In the genomic region with DNA sequence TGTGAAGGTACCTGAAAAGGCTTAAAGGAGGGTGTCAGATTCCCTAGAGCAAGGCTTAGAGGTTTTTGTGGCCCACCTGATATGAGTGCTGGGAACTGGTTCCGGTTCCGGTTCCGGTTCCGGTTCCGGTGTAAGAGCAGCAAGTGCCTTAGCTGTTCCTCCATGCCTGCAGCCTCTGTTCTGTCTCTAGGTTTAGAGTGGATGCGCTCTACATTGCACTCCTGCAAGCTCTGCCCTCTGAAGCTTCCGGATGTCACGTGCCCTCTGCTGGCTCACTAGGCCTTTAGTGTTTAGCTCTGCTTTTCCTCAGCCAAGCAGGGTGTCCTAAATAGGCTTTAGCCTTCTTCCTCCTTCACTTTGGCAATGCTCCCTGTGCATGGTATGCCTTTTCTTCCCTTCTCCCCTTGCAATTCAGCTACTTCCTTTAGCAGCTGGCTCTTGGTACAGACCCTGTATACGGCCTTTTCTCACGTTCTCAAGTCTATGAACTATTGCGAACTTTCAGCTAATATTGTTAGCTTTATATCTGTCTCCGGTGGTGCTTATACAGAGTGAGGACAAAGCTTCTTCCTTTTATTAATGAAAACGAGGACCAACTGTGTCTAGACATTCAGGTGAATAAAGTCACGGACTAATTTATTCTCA, we compare ENCODE assay signal across 8 mouse cellular contexts. TPM values are rescaled to one million over a fixed set of nuclear protein-coding genes. Genes with fewer than 3 reads are reported as not detected.
DNase-seq lines count a peak whose midpoint lies in the region; ATAC-seq and TF ChIP-seq lines count a peak whose summit lies in the region.

No protein-coding gene starts in this region.

- intact Hi-C loops in heart, adult 2 months (cut with DNase I), result loop anchor here (5.0 kb wide), 2 partner anchors 107 to 157 kb away; a partner anchor contains a TSS

- H3K36me3 ChIP-seq in embryonic facial prominence, embryonic 12.5 days, result peaks cover 6% of the 10 kb centered on the region; the same call in 1 of the 2 replicates
- no peaks in the 10 kb centered on the region for H3K36me3 ChIP-seq in heart, adult 2 months (ENCODE audit: control insufficient read depth, insufficient read depth, low read length)
- H3K36me3 ChIP-seq in kidney, adult 2 months (ENCODE audit: control insufficient read depth, insufficient read depth, low read length), result no peaks in the 10 kb centered on the region
- H3K36me3 ChIP-seq in limb, embryonic 13.5 days, result peaks cover 9% of the 10 kb centered on the region; the same call in 1 of the 2 replicates
- no peaks in the 10 kb centered on the region for H3K36me3 ChIP-seq in midbrain, embryonic 14.5 days (ENCODE audit: control insufficient read depth, insufficient read depth, low read length)

- H3K27me3 ChIP-seq in embryonic facial prominence, embryonic 12.5 days, result no peaks in the 10 kb centered on the region
- H3K27me3 ChIP-seq in heart, adult 2 months (ENCODE audit: control insufficient read depth, insufficient read depth, low read length), result peaks cover 4% of the 10 kb centered on the region
- H3K27me3 ChIP-seq in kidney, adult 2 months (replicated peaks; ENCODE audit: control insufficient read depth, insufficient read depth, low read length), result no peaks in the 10 kb centered on the region
- H3K27me3 ChIP-seq in limb, embryonic 13.5 days, result no peaks in the 10 kb centered on the region
- no peaks in the 10 kb centered on the region for H3K27me3 ChIP-seq in midbrain, embryonic 14.5 days (ENCODE audit: control insufficient read depth, insufficient read depth, low read length)

- no peak for TF ChIP-seq CTCF in heart, adult 2 months (IDR thresholded peaks at IDR 0.05)
- no peak for TF ChIP-seq CTCF in kidney, adult 2 months (conservative IDR thresholded peaks at IDR 0.05; ENCODE audit: insufficient read depth, insufficient read length, low read depth, low read length)

- H3K27ac ChIP-seq in embryonic facial prominence, embryonic 12.5 days, result peak overlapping the region; percentile 92
- peak overlapping the region; percentile 85 for H3K27ac ChIP-seq in heart, adult 2 months
- H3K27ac ChIP-seq in kidney, adult 2 months (ENCODE audit: insufficient read depth, low read depth, low read length), result peak overlapping the region; percentile 91
- H3K27ac ChIP-seq in limb, embryonic 13.5 days, result peak overlapping the region; percentile 78; the same call in 1 of the 2 replicates
- H3K27ac ChIP-seq in midbrain, embryonic 14.5 days (replicated peaks; ENCODE audit: low read depth, low read length), result peak overlapping the region; percentile 66

- peak; percentile 56; the same call in 1 of the 2 replicates for TF ChIP-seq POLR2A in heart, adult 2 months (IDR thresholded peaks at IDR 0.05; ENCODE audit: insufficient read depth, low read depth, low read length)
- no peak for TF ChIP-seq POLR2A in kidney, adult 2 months (IDR thresholded peaks at IDR 0.05; ENCODE audit: low read depth, low read length)

- no peaks in the 10 kb centered on the region for H3K9me3 ChIP-seq in embryonic facial prominence, embryonic 12.5 days
- H3K9me3 ChIP-seq in limb, embryonic 13.5 days, result no peaks in the 10 kb centered on the region
- no peaks in the 10 kb centered on the region for H3K9me3 ChIP-seq in midbrain, embryonic 14.5 days (ENCODE audit: control insufficient read depth, low read length)

- peak overlapping the region; percentile 95 for H3K4me3 ChIP-seq in embryonic facial prominence, embryonic 12.5 days
- H3K4me3 ChIP-seq in heart, adult 2 months, result peak overlapping the region; percentile 56
- peak overlapping the region; percentile 24; the same call in 1 of the 2 replicates for H3K4me3 ChIP-seq in kidney, adult 2 months (ENCODE audit: insufficient read depth, low read depth, low read length)
- peak overlapping the region; percentile 91 for H3K4me3 ChIP-seq in limb, embryonic 13.5 days
- peak overlapping the region; percentile 34 for H3K4me3 ChIP-seq in midbrain, embryonic 14.5 days (replicated peaks; ENCODE audit: low read depth, low read length)

- no peak overlapping the region for H3K9ac ChIP-seq in embryonic facial prominence, embryonic 12.5 days
- peak overlapping the region; percentile 41; the same call in 1 of the 2 replicates for H3K9ac ChIP-seq in heart, adult 2 months (ENCODE audit: low read depth, low read length)
- H3K9ac ChIP-seq in limb, embryonic 13.5 days, result 0 out of 2 replicates have a peak overlapping the region, but pooled peaks have one; percentile 52
- no peak overlapping the region for H3K9ac ChIP-seq in midbrain, embryonic 14.5 days (replicated peaks; ENCODE audit: low read length)

- no peak for TF ChIP-seq EP300 in heart, adult 2 months (IDR thresholded peaks at IDR 0.05; ENCODE audit: insufficient read depth, low read depth, low read length)

- peak overlapping the region; percentile 76 for H3K4me2 ChIP-seq in embryonic facial prominence, embryonic 12.5 days (replicated peaks)
- peak overlapping the region; percentile 86 for H3K4me2 ChIP-seq in limb, embryonic 13.5 days (replicated peaks)
- peak overlapping the region; percentile 69 for H3K4me2 ChIP-seq in midbrain, embryonic 14.5 days (ENCODE audit: low read length)

- peak; percentile 43 for DNase-seq in ovary, adult 18-20 months (ENCODE audit: low spot score)
- no peak for DNase-seq in ovary, postnatal 10 days (ENCODE audit: low spot score)
- DNase-seq in heart, adult 2 months, result peak; percentile 59 to 80
- DNase-seq in kidney, adult 2 months, result peak; percentile 81
- peak; percentile 58 for DNase-seq in midbrain, embryonic 14.5 days
- DNase-seq in spleen, postnatal 10 days (ENCODE audit: low spot score in 2 of 2), result peak; percentile 44 to 74

- H3K79me2 ChIP-seq in heart, adult 2 months (replicated peaks; ENCODE audit: control insufficient read depth, insufficient read depth, low read length), result no peaks in the 10 kb centered on the region

- peaks cover 16% of the 10 kb centered on the region for H3K4me1 ChIP-seq in embryonic facial prominence, embryonic 12.5 days
- peaks cover 6% of the 10 kb centered on the region for H3K4me1 ChIP-seq in heart, adult 2 months (ENCODE audit: control insufficient read depth, insufficient read depth, low read length)
- H3K4me1 ChIP-seq in kidney, adult 2 months (ENCODE audit: control insufficient read depth, insufficient read depth, low read length), result peaks cover 16% of the 10 kb centered on the region
- H3K4me1 ChIP-seq in limb, embryonic 13.5 days, result peaks cover 26% of the 10 kb centered on the region
- H3K4me1 ChIP-seq in midbrain, embryonic 14.5 days (ENCODE audit: control insufficient read depth, insufficient read depth, low read length), result peaks cover 21% of the 10 kb centered on the region

- ATAC-seq in embryonic facial prominence, embryonic 12.5 days (ENCODE audit: insufficient number of reproducible peaks, insufficient read depth, low FRiP score, low TSS enrichment), result no peak
- no peak for ATAC-seq in limb, embryonic 13.5 days (ENCODE audit: low FRiP score, low read depth)
- ATAC-seq in midbrain, embryonic 14.5 days (ENCODE audit: low FRiP score, low TSS enrichment), result no peak

- WGBS in embryonic facial prominence, embryonic 12.5 days, result 19% methylated on average over 14 of the region's 14 CpGs
- WGBS in heart, adult 2 months, result 11% methylated on average over 14 of the region's 14 CpGs
- WGBS in kidney, adult 2 months, result 17% methylated on average over 14 of the region's 14 CpGs
- whole genome bisulfite sequencing in limb, embryonic 13.5 days, result 25% methylated on average over 14 of the region's 14 CpGs
- WGBS in midbrain, embryonic 14.5 days, result 21% methylated on average over 14 of the region's 14 CpGs

RNA-seq across cellular contexts. Expression of a gene that starts 1.0 kb away (rescaled TPM):
- 39.6 and 40.0 TPM in 2 replicates for polyA plus RNA-seq in embryonic facial prominence, embryonic 12.5 days (2016; fragmentation: Nextera tagmentation; extraction: Ambion mirVana)
- 10 to 100 TPM; 18.2 to 21.3 TPM for total RNA-seq in heart, adult 2 months (2021)
- 15.1 and 21.4 TPM in 2 replicates for polyA plus RNA-seq in heart, adult 2 months (2012; rRNA removed)
- 41.7 and 45.4 TPM in 2 replicates for polyA plus RNA-seq in kidney, adult 2 months (2012; rRNA removed)
- polyA plus RNA-seq in limb, embryonic 13.5 days (2015; fragmentation: Nextera tagmentation; extraction: Ambion mirVana), result 29.0 and 29.6 TPM in 2 replicates
- polyA plus RNA-seq in midbrain, embryonic 14.5 days (2014; fragmentation: Nextera tagmentation; extraction: Ambion mirVana), result 33.1 and 40.8 TPM in 2 replicates

RNA-seq across cellular contexts. Expression of a gene that starts 3.1 kb away (rescaled TPM):
- polyA plus RNA-seq in embryonic facial prominence, embryonic 12.5 days (2016; fragmentation: Nextera tagmentation; extraction: Ambion mirVana), result 37.8 and 42.8 TPM in 2 replicates
- 1 to 10 TPM; 2.3 to 2.5 TPM for total RNA-seq in heart, adult 2 months (2021)
- polyA plus RNA-seq in heart, adult 2 months (2012; rRNA removed), result 5.0 and 5.5 TPM in 2 replicates
- polyA plus RNA-seq in kidney, adult 2 months (2012; rRNA removed), result 25.9 and 26.3 TPM in 2 replicates
- 32.1 and 34.5 TPM in 2 replicates for polyA plus RNA-seq in limb, embryonic 13.5 days (2015; fragmentation: Nextera tagmentation; extraction: Ambion mirVana)
- polyA plus RNA-seq in midbrain, embryonic 14.5 days (2014; fragmentation: Nextera tagmentation; extraction: Ambion mirVana), result 144 and 145 TPM in 2 replicates

RNA-seq across cellular contexts. Expression of a gene that starts 37.2 kb away (rescaled TPM):
- polyA plus RNA-seq in embryonic facial prominence, embryonic 12.5 days (2016; fragmentation: Nextera tagmentation; extraction: Ambion mirVana), result not detected in 2 replicates
- total RNA-seq in heart, adult 2 months (2021), result under 1 TPM in 1 of 2 experiments, not detected in 1; 0.23 TPM
- 0.41 and 0.73 TPM in 2 replicates for polyA plus RNA-seq in heart, adult 2 months (2012; rRNA removed)
- 3.6 and 5.1 TPM in 2 replicates for polyA plus RNA-seq in kidney, adult 2 months (2012; rRNA removed)
- 0.17 TPM in 1 of 2 replicates, not detected in the other for polyA plus RNA-seq in limb, embryonic 13.5 days (2015; fragmentation: Nextera tagmentation; extraction: Ambion mirVana)
- polyA plus RNA-seq in midbrain, embryonic 14.5 days (2014; fragmentation: Nextera tagmentation; extraction: Ambion mirVana), result not detected in 2 replicates

RNA-seq across cellular contexts. Expression of a gene that starts 39.6 kb away (rescaled TPM):
- polyA plus RNA-seq in embryonic facial prominence, embryonic 12.5 days (2016; fragmentation: Nextera tagmentation; extraction: Ambion mirVana), result 22.7 and 26.1 TPM in 2 replicates
- total RNA-seq in heart, adult 2 months (2021), result 10 to 100 TPM; 10.0 to 14.4 TPM
- 9.9 and 13.1 TPM in 2 replicates for polyA plus RNA-seq in heart, adult 2 months (2012; rRNA removed)
- 17.5 and 19.5 TPM in 2 replicates for polyA plus RNA-seq in kidney, adult 2 months (2012; rRNA removed)
- polyA plus RNA-seq in limb, embryonic 13.5 days (2015; fragmentation: Nextera tagmentation; extraction: Ambion mirVana), result 28.7 and 33.6 TPM in 2 replicates
- polyA plus RNA-seq in midbrain, embryonic 14.5 days (2014; fragmentation: Nextera tagmentation; extraction: Ambion mirVana), result 5.8 and 6.0 TPM in 2 replicates

RNA-seq across cellular contexts. Expression of a gene that starts 43.8 kb away (rescaled TPM):
- 1.3 and 1.9 TPM in 2 replicates for polyA plus RNA-seq in embryonic facial prominence, embryonic 12.5 days (2016; fragmentation: Nextera tagmentation; extraction: Ambion mirVana)
- total RNA-seq in heart, adult 2 months (2021), result 1 to 10 TPM; 1.6 to 2.3 TPM
- 0.85 and 1.4 TPM in 2 replicates for polyA plus RNA-seq in heart, adult 2 months (2012; rRNA removed)
- 167 and 177 TPM in 2 replicates for polyA plus RNA-seq in kidney, adult 2 months (2012; rRNA removed)
- polyA plus RNA-seq in limb, embryonic 13.5 days (2015; fragmentation: Nextera tagmentation; extraction: Ambion mirVana), result 1.6 and 1.7 TPM in 2 replicates
- polyA plus RNA-seq in midbrain, embryonic 14.5 days (2014; fragmentation: Nextera tagmentation; extraction: Ambion mirVana), result 0.94 and 1.3 TPM in 2 replicates

Comparison
In these comparisons a context has a peak if more than half of its experiments do, and no peak if none do; other contexts are left out.
1. H3K4me3 ChIP-seq: peak in every context shown above with its lines; median percentile 95 in embryonic facial prominence, embryonic 12.5 days; 91 in limb, embryonic 13.5 days; 56 in heart, adult 2 months; 34 in midbrain, embryonic 14.5 days; 24 in kidney, adult 2 months.
2. H3K9ac ChIP-seq: peak in heart, adult 2 months (single experiment) and limb, embryonic 13.5 days (single experiment); none in embryonic facial prominence, embryonic 12.5 days (single experiment) and midbrain, embryonic 14.5 days (single experiment).
3. Peak in every context shown above with its lines, with median percentiles within 50 percentile points of each other: H3K27ac ChIP-seq and H3K4me2 ChIP-seq.